Mouse (Mus musculus): ENCODE results near the gene Bok.

Gene Bok

DNA sequence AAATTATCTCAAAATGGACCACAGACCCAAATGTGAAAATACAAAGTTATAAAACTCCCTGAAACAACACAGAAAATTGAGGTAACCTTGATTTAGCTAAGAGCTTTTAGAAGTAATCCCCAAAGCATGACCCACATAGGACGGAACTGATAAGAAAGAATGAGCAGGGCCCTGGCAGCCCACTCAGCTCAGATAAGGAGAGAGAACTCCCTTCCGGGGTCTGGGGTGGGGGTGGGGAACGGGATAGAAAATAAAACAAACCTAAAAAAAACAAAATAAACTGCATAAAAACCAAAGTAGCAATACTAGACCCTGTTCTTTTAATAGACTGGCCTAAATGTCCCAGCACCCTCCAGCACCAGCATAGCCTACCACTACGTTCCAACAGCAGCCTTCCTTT is 56.5 kb downstream of the Bok start:
- no peak for DNase-seq (ENCODE audit: extremely low spot score)

- DNase-seq (ENCODE audit: extremely low spot score): no peak
These were observed 57.5 kb downstream of the Bok start for GRCm38 (mm10) chr1:93742910-93743309.

Measured in embryo, embryonic 9.5 days (tissue).